ENCODE assay signal across 21 mouse cellular contexts in the genomic region with DNA sequence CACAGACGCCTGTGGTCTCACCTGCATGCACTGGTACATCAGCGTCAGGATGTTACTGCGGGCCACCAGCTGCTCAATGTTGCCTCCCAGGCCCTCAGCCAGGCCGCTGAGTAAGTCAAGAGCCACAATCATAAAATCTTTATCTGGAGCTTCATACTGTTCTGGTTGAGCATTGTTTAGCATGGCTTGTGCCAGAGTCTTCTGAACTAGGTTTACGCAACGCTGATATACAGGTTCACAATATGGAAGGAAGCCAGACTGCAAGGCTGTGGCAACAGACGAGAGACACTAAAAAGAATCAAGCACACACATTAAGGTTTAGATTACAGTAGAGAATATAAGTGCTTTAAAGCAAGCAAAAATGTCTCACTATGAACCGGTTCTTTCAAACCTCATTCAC.
"Had no signal": no experiment of that assay in that cellular context is flagged by ENCODE, and none has a peak within 500 bp of the region (broad histone marks: within the 10 kb centered on the region; RNA-seq: fewer than 3 reads in every experiment).

No protein-coding gene starts in this region.

- DNase-seq: kidney, postnatal 25 days; left cerebral cortex, postnatal 4 days; lung, adult 18-20 months; lung, postnatal 10 days; lung, postnatal 36 days; right cerebral cortex, adult 18-20 months; right cerebral cortex, postnatal 14 days; right cerebral cortex, postnatal 4 days; thymus, adult 2 months; thymus, postnatal 14 days; thymus, postnatal 4 days had no signal

- H3K4me3 ChIP-seq: liver, embryonic 12.5 days; liver, embryonic 15.5 days; lung, embryonic 15.5 days; megakaryocyte, embryonic 14.5 days; midbrain, embryonic 10.5 days; midbrain, embryonic 13.5 days; myocyte; neural tube, embryonic 13.5 days had no signal

- H3K27ac ChIP-seq: kidney, postnatal 0 days; liver, embryonic 12.5 days; liver, embryonic 15.5 days; lung, embryonic 15.5 days; midbrain, embryonic 10.5 days; midbrain, embryonic 13.5 days; neural tube, embryonic 13.5 days; stomach, postnatal 0 days had no signal
